Mouse (Mus musculus) MEL (cell line): ENCODE data around the gene Dpp9. TPM values are rescaled to one million over a fixed set of nuclear protein-coding genes. Genes with fewer than 3 reads are reported as not detected.

Experiments used
- DNase-seq: peaks from one replicate; pipeline ENCODE4 v3.0.0; 2011; ENCODE audit warnings: low read depth, low spot score
- H3K27ac ChIP-seq: 2 replicates; pipeline ENCODE4 v1.5.1; 2012; ENCODE audit warnings: low read depth, mild to moderate bottlenecking, control low read depth, low read length, moderate library complexity; ENCODE audit not compliant: control insufficient read depth
- H3K27me3 ChIP-seq, 2 experiments: fragments of 150-350 bp in 1 of 2; sonication (generic) in 1 of 2; 2 replicates each; pipeline ENCODE4 v1.6.1; 2012; ENCODE audit warnings: low read length in 2 of 2, mild to moderate bottlenecking in 2 of 2, improper control_type of control experiment in 1 of 2, moderate library complexity in 1 of 2; ENCODE audit not compliant: insufficient read depth in 2 of 2, control insufficient read depth in 1 of 2
- H3K36me3 ChIP-seq, 2 experiments: 2 replicates each; pipeline ENCODE4 v1.6.1; 2012 to 2014; ENCODE audit warnings: low read length in 2 of 2, improper control_type of control experiment in 1 of 2, inconsistent platforms in 1 of 2, mild to moderate bottlenecking in 1 of 2; ENCODE audit not compliant: insufficient read depth in 2 of 2, control insufficient read depth in 1 of 2
- H3K4me1 ChIP-seq, 2 experiments: fragments of 150-350 bp in 1 of 2; sonication (generic) in 1 of 2; 2 replicates each; pipeline ENCODE4 v1.6.1; 2012; ENCODE audit warnings: low read length in 2 of 2, improper control_type of control experiment in 1 of 2, mild to moderate bottlenecking in 1 of 2; ENCODE audit not compliant: insufficient read depth in 2 of 2, control insufficient read depth in 1 of 2
- H3K4me3 ChIP-seq, 2 experiments: fragments of 150-350 bp in 1 of 2; sonication (generic) in 1 of 2; 2 replicates each; pipeline ENCODE4 v1.5.1; 2012; ENCODE audit warnings: low read depth in 2 of 2, low read length in 2 of 2, mild to moderate bottlenecking in 2 of 2, moderate library complexity in 2 of 2, control low read depth in 1 of 2, improper control_type of control experiment in 1 of 2; ENCODE audit not compliant: control insufficient read depth in 1 of 2, insufficient read depth in 1 of 2
- H3K79me2 ChIP-seq: 2 replicates; pipeline ENCODE4 v1.6.1; 2012; ENCODE audit warnings: mild to moderate bottlenecking, low read length, moderate library complexity; ENCODE audit not compliant: control insufficient read depth, poor library complexity, insufficient read depth
- H3K9ac ChIP-seq: 2 replicates; pipeline ENCODE4 v1.6.1; 2012; ENCODE audit warnings: low read depth, mild to moderate bottlenecking, control low read depth, low read length, moderate library complexity; ENCODE audit not compliant: control insufficient read depth, poor library complexity, severe bottlenecking
- H3K9me3 ChIP-seq: fragments of 150-350 bp; sonication (generic); replicated peaks from 2 replicates; pipeline ENCODE4 v1.6.1; 2012; ENCODE audit warnings: mild to moderate bottlenecking, low read length, improper control_type of control experiment, moderate library complexity; ENCODE audit not compliant: insufficient read depth
- BHLHE40 ChIP-seq: IDR thresholded peaks from 2 replicates; pipeline ENCODE4 v1.6.1; 2012; ENCODE audit warnings: low read depth, mild to moderate bottlenecking, inconsistent platforms, low read length, improper control_type of control experiment, borderline replicate concordance
- CHD1 ChIP-seq: IDR thresholded peaks from 2 replicates; pipeline ENCODE4 v1.6.1; 2012; ENCODE audit warnings: low read depth, mild to moderate bottlenecking, inconsistent platforms, low read length, improper control_type of control experiment
- CHD2 ChIP-seq: IDR thresholded peaks from 2 replicates; pipeline ENCODE4 v1.6.1; 2011; ENCODE audit warnings: low read length, improper control_type of control experiment
- CTCF ChIP-seq, 3 experiments: IDR thresholded peaks in 2 of 3; conservative IDR thresholded peaks in 1 of 3; 2 replicates each; pipeline ENCODE4 v1.5.1; 2011 to 2012; ENCODE audit warnings: low read length in 3 of 3, low read depth in 2 of 3, mild to moderate bottlenecking in 2 of 3, improper control_type of control experiment in 1 of 3, inconsistent platforms in 1 of 3, mixed read lengths in 1 of 3, moderate library complexity in 1 of 3; ENCODE audit not compliant: control insufficient read depth in 1 of 3, insufficient read depth in 1 of 3, poor library complexity in 1 of 3, severe bottlenecking in 1 of 3
- EP300 ChIP-seq, 2 experiments: IDR thresholded peaks; 2 replicates each; pipeline ENCODE4 v1.6.1; 2011; ENCODE audit warnings: improper control_type of control experiment in 2 of 2, low read length in 2 of 2, low read depth in 1 of 2, mild to moderate bottlenecking in 1 of 2
- GATA1 ChIP-seq: IDR thresholded peaks from 2 replicates; pipeline ENCODE4 v1.6.1; 2011; ENCODE audit warnings: low read depth, low read length, improper control_type of control experiment
- HCFC1 ChIP-seq: IDR thresholded peaks from 2 replicates; pipeline ENCODE4 v1.6.1; 2012; ENCODE audit warnings: low read depth, mild to moderate bottlenecking, inconsistent platforms, low read length, improper control_type of control experiment, moderate library complexity
- KAT2A ChIP-seq: conservative IDR thresholded peaks from 2 replicates; pipeline ENCODE4 v1.6.1; 2012; ENCODE audit warnings: low read depth, low read length, improper control_type of control experiment, inconsistent platforms
- MAFK ChIP-seq: IDR thresholded peaks from 2 replicates; pipeline ENCODE4 v1.6.1; 2011; ENCODE audit warnings: low read depth, mild to moderate bottlenecking, low read length, improper control_type of control experiment, borderline replicate concordance
- MAX ChIP-seq: IDR thresholded peaks from 2 replicates; pipeline ENCODE4 v1.6.1; 2011; ENCODE audit warnings: low read length, improper control_type of control experiment
- MYB ChIP-seq: IDR thresholded peaks from 2 replicates; pipeline ENCODE4 v1.6.1; 2011; ENCODE audit warnings: mild to moderate bottlenecking, low read depth, low read length, improper control_type of control experiment
- MYC ChIP-seq: IDR thresholded peaks from 2 replicates; pipeline ENCODE4 v1.6.1; 2011; ENCODE audit warnings: low read depth, mild to moderate bottlenecking, low read length, improper control_type of control experiment, moderate library complexity
- POLR2A ChIP-seq, 2 experiments: IDR thresholded peaks; 2 replicates each; pipeline ENCODE4 v1.6.1; 2011 to 2012; ENCODE audit warnings: low read length in 2 of 2, mild to moderate bottlenecking in 2 of 2, control low read depth in 1 of 2, improper control_type of control experiment in 1 of 2, low read depth in 1 of 2, moderate library complexity in 1 of 2; ENCODE audit not compliant: control insufficient read depth in 1 of 2, insufficient read depth in 1 of 2, poor library complexity in 1 of 2
- POLR2AphosphoS5 ChIP-seq: IDR thresholded peaks from 2 replicates; pipeline ENCODE4 v1.6.1; 2012; ENCODE audit warnings: low read depth, borderline replicate concordance, mild to moderate bottlenecking, inconsistent platforms, low read length, moderate library complexity, mixed read lengths
- RCOR1 ChIP-seq: IDR thresholded peaks from 2 replicates; pipeline ENCODE4 v1.6.1; 2012; ENCODE audit warnings: low read depth, mild to moderate bottlenecking, inconsistent platforms, low read length, improper control_type of control experiment
- SIN3A ChIP-seq: IDR thresholded peaks from 2 replicates; pipeline ENCODE4 v1.6.1; 2012; ENCODE audit warnings: low read length, improper control_type of control experiment, inconsistent platforms
- TCF12 ChIP-seq: IDR thresholded peaks from 2 replicates; pipeline ENCODE4 v1.6.1; 2014; ENCODE audit warnings: low read depth, mild to moderate bottlenecking, inconsistent platforms, low read length, improper control_type of control experiment, moderate library complexity
- USF2 ChIP-seq, 2 experiments: IDR thresholded peaks; 2 replicates each; pipeline ENCODE4 v1.6.1; 2011 to 2012; ENCODE audit warnings: improper control_type of control experiment in 2 of 2, low read length in 2 of 2, borderline replicate concordance in 1 of 2, inconsistent platforms in 1 of 2, low read depth in 1 of 2, mild to moderate bottlenecking in 1 of 2; ENCODE audit not compliant: insufficient read depth in 1 of 2
- ZC3H11A ChIP-seq: IDR thresholded peaks from 2 replicates; pipeline ENCODE4 v1.6.1; 2012; ENCODE audit warnings: low read depth, mild to moderate bottlenecking, inconsistent platforms, low read length, improper control_type of control experiment
- ZMIZ1 ChIP-seq: IDR thresholded peaks from 2 replicates; pipeline ENCODE4 v1.6.1; 2012; ENCODE audit warnings: low read depth, mild to moderate bottlenecking, inconsistent platforms, low read length, improper control_type of control experiment, moderate library complexity
- polyA plus RNA-seq, 2 experiments: library from polyadenylated mRNA; stranded (reverse) in 1 of 2; unstranded in 1 of 2; fragments of >175 nt in 1 of 2; fragments of >200 nt in 1 of 2; gene quantifications; 2 replicates each; pipeline versions ENCODE4 v1.2.1 to v1.2.4; 2012; ENCODE audit warnings: low replicate concordance in 2 of 2, low read depth in 1 of 2; ENCODE audit not compliant: insufficient read length in 2 of 2, insufficient read depth in 1 of 2, missing spikeins in 1 of 2
- total RNA-seq: library from RNA; depleted of rRNA; stranded (reverse); fragments of 300-350 nt; gene quantifications from 2 replicates; pipeline ENCODE4 v1.2.3, GENCODE M21; 2012

Gene Dpp9
- total and polyA plus RNA-seq, 3 experiments: 36.3 to 67.2 TPM; not detected in 1

DNA sequence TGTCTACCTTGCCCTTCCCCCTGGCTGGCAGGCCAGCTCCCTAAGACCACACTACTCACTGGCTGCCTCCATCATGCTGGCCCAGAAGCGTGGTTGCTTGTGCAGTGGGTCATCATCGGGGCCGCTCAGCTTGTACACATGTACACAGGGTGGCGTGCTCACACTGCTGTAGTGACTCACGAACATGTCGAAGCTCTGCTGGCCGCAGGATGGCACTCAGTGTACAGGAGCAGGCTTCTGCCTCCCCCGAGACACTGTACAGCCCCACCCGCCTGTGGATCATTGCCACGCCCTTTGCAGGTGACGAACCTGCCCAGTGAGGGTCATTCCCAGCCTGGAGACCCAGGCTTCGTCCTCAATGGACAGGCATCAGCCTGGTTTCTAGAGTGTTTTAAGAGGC is 24.3 kb downstream of the Dpp9 start:
- no peak overlapping the region for H3K9ac ChIP-seq
- H3K4me3 ChIP-seq: no peak overlapping the region
- H3K4me1 ChIP-seq: no peaks in the 10 kb centered on the region
- H3K9me3 ChIP-seq: no peaks in the 10 kb centered on the region
- no peak for DNase-seq
- no peak for TF ChIP-seq KAT2A
- no peak for TF ChIP-seq RCOR1
- no peak for TF ChIP-seq CHD2
- TF ChIP-seq MAFK: no peak
- no peak for TF ChIP-seq CHD1
- TF ChIP-seq ZMIZ1: no peak
- TF ChIP-seq POLR2A (IDR thresholded peaks at IDR 0.05; ENCODE audit: control insufficient read depth in 1 of 2, insufficient read depth in 1 of 2, low read depth in 1 of 2, low read length in 2 of 2, poor library complexity in 1 of 2): no peak
- TF ChIP-seq TCF12: no peak
- TF ChIP-seq SIN3A: no peak
- no peak for TF ChIP-seq MAX
- no peak for TF ChIP-seq CTCF (IDR thresholded peaks at IDR 0.05 in 2 of 3, conservative IDR thresholded peaks at IDR 0.05 in 1 of 3; ENCODE audit: control insufficient read depth in 1 of 3, insufficient read depth in 1 of 3, low read depth in 2 of 3, low read length in 3 of 3, poor library complexity in 1 of 3, severe bottlenecking in 1 of 3)
- TF ChIP-seq BHLHE40: no peak
- TF ChIP-seq HCFC1: no peak
- no peak for TF ChIP-seq MYB
- TF ChIP-seq USF2 (IDR thresholded peaks at IDR 0.05; ENCODE audit: borderline replicate concordance in 1 of 2, insufficient read depth in 1 of 2, low read depth in 1 of 2, low read length in 2 of 2): no peak
- no peak for TF ChIP-seq ZC3H11A
- no peak for TF ChIP-seq POLR2AphosphoS5
- no peak for TF ChIP-seq MYC
- no peak for TF ChIP-seq EP300 (IDR thresholded peaks at IDR 0.05; ENCODE audit: low read depth in 1 of 2, low read length in 2 of 2)
- no peaks in the 10 kb centered on the region for H3K27me3 ChIP-seq
- no peak overlapping the region for H3K27ac ChIP-seq
- no peaks in the 10 kb centered on the region for H3K79me2 ChIP-seq
- H3K36me3 ChIP-seq: no peaks in the 10 kb centered on the region; a peak in 1 of 4 replicates

DNA sequence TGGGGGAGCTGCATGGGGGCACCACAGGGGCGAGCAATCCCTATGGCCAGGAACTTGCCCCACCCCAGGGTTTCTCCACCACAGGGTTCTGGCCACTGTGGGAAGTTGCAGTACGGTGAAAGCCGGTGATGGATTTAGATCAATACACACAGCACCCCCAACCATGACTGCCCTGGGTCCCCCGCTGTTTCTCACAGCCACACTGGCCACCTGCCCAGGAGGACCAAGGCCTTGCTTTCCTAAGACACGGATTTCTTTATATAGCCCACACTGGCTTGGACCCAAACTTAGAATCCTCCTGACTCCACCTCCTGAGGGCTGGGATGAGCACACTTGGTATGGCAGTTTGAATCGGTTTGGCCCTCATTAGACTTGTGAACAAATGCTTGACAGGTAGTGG is 27.4 kb downstream of the Dpp9 start:
- Histone ChIP-seq H3K36me3 (no peaks in the 10 kb centered on the region; a peak in 1 of 4 replicates), H3K9me3 (no peaks in the 10 kb centered on the region), H3K4me1 (no peaks in the 10 kb centered on the region)

More for the DNA sequence above, 27.4 kb downstream of the Dpp9 start:
- Histone ChIP-seq H3K27ac (no peak overlapping the region), H3K9ac (no peak overlapping the region), H3K4me3 (no peak overlapping the region), H3K79me2 (no peaks in the 10 kb centered on the region), H3K27me3 (no peaks in the 10 kb centered on the region)
- TF ChIP-seq BHLHE40 (no peak), MYC (no peak), GATA1 (no peak)
- no peak for DNase-seq
